Mouse (Mus musculus): ENCODE measurements around the gene Gm21900. TPM values are rescaled to one million over a fixed set of nuclear protein-coding genes. Genes with fewer than 3 reads are reported as not detected.
"Not testable (repeated sequence)": the region's sequence is repeated elsewhere in the genome, so short reads cannot be mapped to it uniquely, and the experiment has no call there.

Gm21900 gene
- not detected in 2 replicates for polyA plus RNA-seq (2015; fragmentation: Nextera tagmentation; extraction: Ambion mirVana)

DNA sequence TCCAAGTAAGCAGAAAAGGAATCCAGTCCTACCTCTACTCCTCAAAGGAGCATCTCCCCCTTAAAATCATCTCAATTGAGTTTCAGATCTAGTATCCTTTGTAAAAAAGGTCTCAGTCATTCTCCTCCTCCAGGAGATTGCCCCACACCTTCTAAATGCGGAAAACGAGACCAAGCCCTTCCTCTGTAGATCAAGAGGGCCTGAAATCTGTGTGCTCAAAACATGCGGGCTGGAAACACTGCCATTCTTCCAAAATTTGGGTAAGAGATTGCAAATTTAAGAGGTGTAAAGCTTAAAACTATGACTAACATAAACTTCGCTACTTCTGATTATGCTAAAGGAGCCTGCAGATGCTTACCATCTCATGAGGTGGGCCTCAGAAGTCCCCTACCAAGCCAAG, at the start of gene Gm21900:
Gm21900 (plus strand) TSS at position 301 of the 400 bp plus-strand sequence.
- not testable (repeated sequence) for H3K9me3 ChIP-seq; H3K4me3 ChIP-seq; ATAC-seq (ENCODE audit: borderline replicate concordance, extremely low read depth, low FRiP score, low TSS enrichment); H3K9ac ChIP-seq; H3K27ac ChIP-seq; H3K27me3 ChIP-seq; H3K36me3 ChIP-seq; H3K4me2 ChIP-seq; H3K4me1 ChIP-seq
- 68% methylated on average over 3 of the region's 4 CpGs for WGBS

DNA sequence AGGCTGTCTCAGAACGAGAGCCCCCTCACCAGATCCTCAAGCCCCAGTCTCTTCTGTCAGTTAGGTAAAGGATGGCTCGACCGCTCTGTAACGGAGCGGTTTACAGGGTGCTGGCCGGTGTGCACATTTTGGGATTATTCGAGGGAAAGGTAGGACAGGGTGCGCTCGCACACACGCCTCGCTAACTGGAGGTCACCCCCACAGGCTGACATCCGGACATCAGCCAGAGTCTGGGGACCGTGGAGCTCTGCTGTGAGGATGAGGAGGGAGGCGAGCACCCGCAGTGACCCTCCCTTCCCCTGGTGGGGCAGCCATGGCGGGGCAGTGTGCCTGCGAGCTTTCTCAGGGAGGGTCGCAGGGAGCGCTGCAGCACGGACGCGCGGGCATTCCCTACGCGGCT, 27.4 kb downstream of the Gm21900 start:
- not testable (repeated sequence) for H3K9me3 ChIP-seq; H3K4me1 ChIP-seq; H3K36me3 ChIP-seq; H3K9ac ChIP-seq; H3K27me3 ChIP-seq; H3K4me2 ChIP-seq; H3K27ac ChIP-seq; ATAC-seq (ENCODE audit: borderline replicate concordance, extremely low read depth, low FRiP score, low TSS enrichment); H3K4me3 ChIP-seq
- WGBS = 44% methylated on average over 5 of the region's 25 CpGs

Other genes starting within 250 kb of the Gm21900 start
- not detected in 2 replicates for gene Gm28510, start 203.6 kb upstream of the Gm21900 start, polyA plus RNA-seq (2015; fragmentation: Nextera tagmentation; extraction: Ambion mirVana)
- gene Gm20737, start 80.3 kb upstream of the Gm21900 start, polyA plus RNA-seq (2015; fragmentation: Nextera tagmentation; extraction: Ambion mirVana) = not detected in 2 replicates
- gene Gm21775, start 62.9 kb upstream of the Gm21900 start, polyA plus RNA-seq (2015; fragmentation: Nextera tagmentation; extraction: Ambion mirVana) = not detected in 2 replicates
- gene Gm20777, start 136.1 kb downstream of the Gm21900 start, polyA plus RNA-seq (2015; fragmentation: Nextera tagmentation; extraction: Ambion mirVana) = not detected in 2 replicates

Data from lung, embryonic 15.5 days (tissue).